Mouse (Mus musculus) kidney, adult 2 months (tissue): ENCODE measurements around the gene Pkig.

Experiments used
- CTCF ChIP-seq: fragments of 200-500 bp; conservative IDR thresholded peaks from 2 replicates; pipeline ENCODE4 v1.5.1; 2011; ENCODE audit warnings: low read depth, mild to moderate bottlenecking, control low read depth, low read length, moderate library complexity, mixed read lengths; ENCODE audit not compliant: insufficient read depth, insufficient read length
- POLR2A ChIP-seq: fragments of 200-500 bp; IDR thresholded peaks from one replicate; pipeline ENCODE4 v1.6.1; 2011; ENCODE audit warnings: low read depth, low read length, control low read depth

DNA sequence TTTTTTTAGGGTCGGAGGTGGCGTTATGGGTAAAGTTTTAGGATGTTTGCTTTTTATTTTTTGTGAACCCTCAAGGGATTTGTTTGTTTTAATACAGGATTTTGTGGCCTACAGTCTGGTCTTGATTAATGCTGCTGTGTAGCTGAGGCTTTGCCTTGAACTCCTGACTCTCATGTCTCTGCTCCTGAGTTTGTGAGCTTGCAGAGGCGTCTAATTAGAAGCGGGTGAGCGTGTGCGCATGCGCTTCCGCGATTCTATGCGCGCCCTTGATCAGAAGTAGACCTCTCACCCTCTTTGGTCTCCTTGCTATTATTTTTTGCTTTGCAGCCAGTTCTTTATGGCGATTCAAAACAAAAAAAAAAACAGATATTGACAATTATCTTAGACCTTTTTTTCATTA is 1.2 kb downstream of the Pkig start:
- no peak for TF ChIP-seq CTCF
- TF ChIP-seq POLR2A = no peak
